Mouse (Mus musculus) kidney, postnatal 0 days (tissue): ENCODE results near the gene Psd4. TPM values are rescaled to one million over a fixed set of nuclear protein-coding genes. Genes with fewer than 3 reads are reported as not detected.

ENCODE experiments used
- ATAC-seq: fragments of 200-750 bp; cut with Nextera tagmentation; replicated peaks from 2 replicates; pipeline ENCODE4 v1.8.0; 2017; ENCODE audit warnings: low read depth, moderate number of reproducible peaks, moderate TSS enrichment, moderate library complexity; ENCODE audit not compliant: low FRiP score
- DNase-seq: peaks from one replicate; pipeline ENCODE4 v3.0.0-alpha.2; 2016; ENCODE audit warnings: low spot score
- H3K27ac ChIP-seq: fragments of 300-500 bp; sonication (generic); 2 replicates; pipeline ENCODE4 v1.5.1; 2014; ENCODE audit warnings: mild to moderate bottlenecking
- H3K27me3 ChIP-seq: fragments of 300-500 bp; sonication (generic); 2 replicates; pipeline ENCODE4 v1.6.1; 2014; ENCODE audit warnings: low read length, mixed read lengths; ENCODE audit not compliant: insufficient read depth
- H3K36me3 ChIP-seq: fragments of 300-500 bp; sonication (generic); 2 replicates; pipeline ENCODE4 v1.6.1; 2014; ENCODE audit warnings: low read length, mixed read lengths; ENCODE audit not compliant: insufficient read depth
- H3K4me1 ChIP-seq: fragments of 300-500 bp; sonication (generic); replicated peaks from 2 replicates; pipeline ENCODE4 v1.6.1; 2014; ENCODE audit warnings: antibody characterized with exemption, low read length, mixed read lengths; ENCODE audit not compliant: insufficient read depth
- H3K4me2 ChIP-seq: fragments of 300-500 bp; sonication (generic); 2 replicates; pipeline ENCODE4 v1.6.1; 2014; ENCODE audit warnings: mild to moderate bottlenecking, low read length, moderate library complexity, mixed read lengths
- H3K4me3 ChIP-seq: fragments of 300-500 bp; sonication (generic); replicated peaks from 2 replicates; pipeline ENCODE4 v1.5.1; 2014; ENCODE audit warnings: low read depth, low read length
- H3K9ac ChIP-seq: fragments of 300-500 bp; sonication (generic); 2 replicates; pipeline ENCODE4 v1.6.1; 2014; ENCODE audit warnings: low read depth, low read length
- H3K9me3 ChIP-seq: fragments of 300-500 bp; sonication (generic); replicated peaks from 2 replicates; pipeline ENCODE4 v1.6.1; 2016; ENCODE audit warnings: low read length, inconsistent platforms, mixed read lengths
- CTCF ChIP-seq: IDR thresholded peaks from 2 replicates; pipeline ENCODE4 v1.5.1; 2016; ENCODE audit warnings: antibody characterized with exemption, low read depth, mild to moderate bottlenecking, moderate library complexity
- WGBS: fragments of 180-500 bp; shearing (Covaris S2); extraction: QIAGEN DNeasy Blood & Tissue Kit; methylation state at CpG from one replicate; pipeline ENCODE4 v1.1.7; 2014; 5-methylcytosine and 5-hydroxymethylcytosine counted together
- polyA plus RNA-seq: library from polyadenylated mRNA; unstranded; fragments of >200 nt; fragmentation: Nextera tagmentation; extraction: Ambion mirVana; gene quantifications from 2 replicates; pipeline ENCODE4 v1.2.1, GENCODE M21; 2015

The Psd4 gene
- polyA plus RNA-seq, 1 experiment from 2014 or later: 2.3 TPM

- TF ChIP-seq CTCF: no peak
- ATAC-seq (0 out of 2 replicates have a peak, but pooled peaks have one; percentile 40), DNase-seq (no peak)
- 83% methylated on average over 13 of the region's 14 CpGs for WGBS
- no peak overlapping the region for H3K4me3 ChIP-seq
- no peak overlapping the region for H3K27ac ChIP-seq
- H3K4me1 ChIP-seq: no peaks in the 10 kb centered on the region
- no peak overlapping the region for H3K9ac ChIP-seq
- no peaks in the 10 kb centered on the region for H3K27me3 ChIP-seq
- no peaks in the 10 kb centered on the region for H3K9me3 ChIP-seq
- no peaks in the 10 kb centered on the region for H3K36me3 ChIP-seq
- H3K4me2 ChIP-seq: no peak overlapping the region
Observed at GRCm38 (mm10) chr2:24385111-24385961, 18.0 kb downstream of the Psd4 start.

- Histone ChIP-seq H3K9me3 (no peaks in the 10 kb centered on the region), H3K4me1 (no peaks in the 10 kb centered on the region), H3K4me3 (no peak overlapping the region), H3K27ac (no peak overlapping the region), H3K36me3 (no peaks in the 10 kb centered on the region), H3K9ac (no peak overlapping the region), H3K4me2 (no peak overlapping the region), H3K27me3 (no peaks in the 10 kb centered on the region)
- ATAC-seq (no peak), DNase-seq (no peak)
- no peak for TF ChIP-seq CTCF
- WGBS: 87% methylated on average over 21 of the region's 21 CpGs
Observed at GRCm38 (mm10) chr2:24386158-24386963, 19.0 kb downstream of the Psd4 start.

- no peak overlapping the region for H3K9ac ChIP-seq
- H3K36me3 ChIP-seq: no peaks in the 10 kb centered on the region
- H3K4me1 ChIP-seq: no peaks in the 10 kb centered on the region
- no peak overlapping the region for H3K27ac ChIP-seq
- H3K4me3 ChIP-seq: no peak overlapping the region
- 81% methylated on average over 2 of the region's 2 CpGs for WGBS
- H3K9me3 ChIP-seq: no peaks in the 10 kb centered on the region
- no peak for TF ChIP-seq CTCF
- no peaks in the 10 kb centered on the region for H3K27me3 ChIP-seq
- ATAC-seq (no peak), DNase-seq (no peak)
- H3K4me2 ChIP-seq: no peak overlapping the region
Observed at GRCm38 (mm10) chr2:24386964-24387320, 19.6 kb downstream of the Psd4 start.

GRCm38 (mm10) chr2:24387361-24388283 is 20.2 kb downstream of the Psd4 start:
- H3K4me3 ChIP-seq: no peak overlapping the region
- H3K9ac ChIP-seq: no peak overlapping the region
- no peak for TF ChIP-seq CTCF
- 77% methylated on average over 4 of the region's 4 CpGs for WGBS
- H3K27ac ChIP-seq: no peak overlapping the region
- no peak for DNase-seq
- no peaks in the 10 kb centered on the region for H3K4me1 ChIP-seq
- ATAC-seq: no peak
- H3K4me2 ChIP-seq: no peak overlapping the region
- no peaks in the 10 kb centered on the region for H3K27me3 ChIP-seq
- no peaks in the 10 kb centered on the region for H3K36me3 ChIP-seq
- no peaks in the 10 kb centered on the region for H3K9me3 ChIP-seq

GRCm38 (mm10) chr2:24393251-24393650 is 25.9 kb downstream of the Psd4 start:
- no peak for TF ChIP-seq CTCF
- ATAC-seq (no peak), DNase-seq (no peak)
- no peak overlapping the region for H3K4me3 ChIP-seq
- no peaks in the 10 kb centered on the region for H3K36me3 ChIP-seq
- no peaks in the 10 kb centered on the region for H3K27me3 ChIP-seq
- no peak overlapping the region for H3K4me2 ChIP-seq
- H3K9me3 ChIP-seq: no peaks in the 10 kb centered on the region
- H3K4me1 ChIP-seq: no peaks in the 10 kb centered on the region
- no peak overlapping the region for H3K27ac ChIP-seq
- no peak overlapping the region for H3K9ac ChIP-seq
- WGBS: 76% methylated on average over 2 of the region's 2 CpGs

- Histone ChIP-seq H3K4me3 (no peak overlapping the region), H3K4me2 (no peak overlapping the region), H3K27ac (no peak overlapping the region), H3K9me3 (no peaks in the 10 kb centered on the region), H3K9ac (no peak overlapping the region), H3K36me3 (no peaks in the 10 kb centered on the region), H3K27me3 (no peaks in the 10 kb centered on the region), H3K4me1 (no peaks in the 10 kb centered on the region)
- DNase-seq (no peak), ATAC-seq (no peak)
- WGBS: 14% methylated on average over 2 of the region's 2 CpGs
- TF ChIP-seq CTCF: peak; percentile 44
Observed at GRCm38 (mm10) chr2:24397115-24397514, 29.7 kb downstream of the Psd4 start.
